ENCODE assay signal across 8 mouse cellular contexts in the genomic region with DNA sequence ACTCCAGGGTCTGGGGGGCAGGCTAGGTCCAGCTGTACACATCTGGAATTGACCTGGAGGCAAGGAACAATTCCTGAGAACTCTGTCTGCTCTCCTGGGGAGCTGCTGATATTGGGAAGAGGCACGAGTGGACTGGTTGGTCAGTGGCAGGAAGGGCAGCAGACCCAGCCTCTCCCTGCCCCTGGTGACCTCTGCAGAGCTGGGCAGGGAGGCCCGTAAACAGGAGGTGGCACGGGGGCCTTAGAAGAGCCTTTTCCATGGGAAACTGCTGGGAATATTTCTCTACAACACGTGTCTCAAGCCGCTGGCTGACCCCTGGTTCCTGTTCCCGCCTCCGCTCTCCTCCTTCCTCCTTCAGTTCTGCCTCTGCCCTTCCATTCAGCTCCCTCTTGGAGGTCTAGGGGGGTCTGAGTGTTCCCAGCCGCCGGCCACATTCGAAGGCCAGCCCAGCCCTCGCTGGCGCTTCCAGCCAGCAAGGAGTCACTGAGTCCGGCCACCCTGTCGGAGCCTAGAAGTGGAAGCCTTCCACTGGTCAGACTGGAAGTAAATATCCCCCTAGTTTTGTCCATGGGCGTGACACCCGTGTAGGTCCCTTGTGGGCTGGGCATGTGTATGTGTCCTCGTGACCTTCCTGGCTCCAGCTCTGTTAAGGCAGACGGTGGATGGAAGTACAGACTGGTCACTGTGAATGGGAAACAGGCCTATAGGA. TPM values are rescaled to one million over a fixed set of nuclear protein-coding genes. Genes with fewer than 3 reads are reported as not detected.
DNase-seq lines count a peak whose midpoint lies in the region; ATAC-seq and TF ChIP-seq lines count a peak whose summit lies in the region.

No protein-coding gene starts in this region.

- no peak for TF ChIP-seq CTCF in hindbrain, postnatal 0 days (IDR thresholded peaks at IDR 0.05; ENCODE audit: low read depth)

- no peak overlapping the region for H3K4me2 ChIP-seq in hindbrain, postnatal 0 days (ENCODE audit: low read depth, low read length)
- H3K4me2 ChIP-seq in kidney, embryonic 16.5 days (replicated peaks; ENCODE audit: low read depth, low read length) = no peak overlapping the region
- H3K4me2 ChIP-seq in forebrain, embryonic 16.5 days (ENCODE audit: low read length) = no peak overlapping the region

- H3K27ac ChIP-seq in hindbrain, embryonic 10.5 days = peak overlapping the region; percentile 76
- H3K27ac ChIP-seq in hindbrain, postnatal 0 days = no peak overlapping the region
- peak overlapping the region; percentile 92 for H3K27ac ChIP-seq in kidney, embryonic 16.5 days (ENCODE audit: low read length)
- no peak overlapping the region for H3K27ac ChIP-seq in forebrain, embryonic 16.5 days (ENCODE audit: low read length)

- H3K9me3 ChIP-seq in hindbrain, embryonic 10.5 days = no peaks in the 10 kb centered on the region
- H3K9me3 ChIP-seq in hindbrain, postnatal 0 days (ENCODE audit: low read length) = no peaks in the 10 kb centered on the region
- no peaks in the 10 kb centered on the region for H3K9me3 ChIP-seq in kidney, embryonic 16.5 days (ENCODE audit: low read length)
- no peaks in the 10 kb centered on the region for H3K9me3 ChIP-seq in forebrain, embryonic 16.5 days (ENCODE audit: control insufficient read depth, low read length)

- no peak overlapping the region for H3K4me3 ChIP-seq in hindbrain, embryonic 10.5 days
- H3K4me3 ChIP-seq in hindbrain, postnatal 0 days (ENCODE audit: low read length) = no peak overlapping the region
- H3K4me3 ChIP-seq in kidney, embryonic 16.5 days (ENCODE audit: low read length) = no peak overlapping the region
- no peak overlapping the region for H3K4me3 ChIP-seq in forebrain, embryonic 16.5 days (replicated peaks; ENCODE audit: low read length)

- H3K36me3 ChIP-seq in hindbrain, embryonic 10.5 days = no peaks in the 10 kb centered on the region
- no peaks in the 10 kb centered on the region; the same call in 1 of the 2 replicates for H3K36me3 ChIP-seq in hindbrain, postnatal 0 days (ENCODE audit: insufficient read depth, low read length)
- no peaks in the 10 kb centered on the region for H3K36me3 ChIP-seq in kidney, embryonic 16.5 days (ENCODE audit: insufficient read depth, low read length)
- no peaks in the 10 kb centered on the region for H3K36me3 ChIP-seq in forebrain, embryonic 16.5 days (ENCODE audit: control insufficient read depth, insufficient read depth)

- peaks cover 68% of the 10 kb centered on the region for H3K27me3 ChIP-seq in hindbrain, embryonic 10.5 days (ENCODE audit: insufficient read depth, poor library complexity, severe bottlenecking)
- H3K27me3 ChIP-seq in hindbrain, postnatal 0 days (ENCODE audit: insufficient read depth, low read length) = no peaks in the 10 kb centered on the region
- H3K27me3 ChIP-seq in kidney, embryonic 16.5 days (ENCODE audit: insufficient read depth, low read length) = peaks cover 13% of the 10 kb centered on the region
- H3K27me3 ChIP-seq in forebrain, embryonic 16.5 days (replicated peaks; ENCODE audit: control insufficient read depth, insufficient read depth, low read length) = no peaks in the 10 kb centered on the region

- ATAC-seq in hindbrain, postnatal 0 days = no peak
- ATAC-seq in kidney, embryonic 16.5 days (ENCODE audit: low FRiP score, low TSS enrichment) = peak; percentile 49
- no peak for ATAC-seq in forebrain, embryonic 16.5 days

- peaks cover 82% of the 10 kb centered on the region for H3K4me1 ChIP-seq in hindbrain, embryonic 10.5 days (replicated peaks)
- H3K4me1 ChIP-seq in hindbrain, postnatal 0 days (ENCODE audit: insufficient read depth, low read length) = 0 out of 2 replicates have a peak, but pooled peaks cover 12% of the 10 kb centered on the region
- H3K4me1 ChIP-seq in kidney, embryonic 16.5 days (ENCODE audit: insufficient read depth, low read length) = peaks cover 50% of the 10 kb centered on the region
- peaks cover 25% of the 10 kb centered on the region for H3K4me1 ChIP-seq in forebrain, embryonic 16.5 days (replicated peaks; ENCODE audit: control insufficient read depth, insufficient read depth, low read length)

- peak; percentile 16 for DNase-seq in hindbrain, embryonic 10.5 days (ENCODE audit: low spot score)
- no peak for DNase-seq in hindbrain, postnatal 0 days (ENCODE audit: low spot score)
- DNase-seq in heart, adult 11 months = peak; percentile 99
- peak; percentile 63 to 83 for DNase-seq in lung, postnatal 4 days
- no peak for DNase-seq in left cerebral cortex, adult 11 months (ENCODE audit: low spot score)
- no peak for DNase-seq in adrenal gland, postnatal 36 days

- WGBS in hindbrain, embryonic 10.5 days = 48% methylated on average over 18 of the region's 18 CpGs
- WGBS in hindbrain, postnatal 0 days = 59% methylated on average over 18 of the region's 18 CpGs
- 44% methylated on average over 18 of the region's 18 CpGs for WGBS in kidney, embryonic 16.5 days
- WGBS in forebrain, embryonic 16.5 days = 68% methylated on average over 18 of the region's 18 CpGs

- H3K9ac ChIP-seq in hindbrain, postnatal 0 days (replicated peaks; ENCODE audit: low read length) = no peak overlapping the region
- H3K9ac ChIP-seq in kidney, embryonic 16.5 days (replicated peaks; ENCODE audit: low read length) = 0 out of 2 replicates have a peak overlapping the region, but pooled peaks have one; percentile 4
- no peak overlapping the region for H3K9ac ChIP-seq in forebrain, embryonic 16.5 days (replicated peaks; ENCODE audit: low read depth, low read length)

RNA-seq across cellular contexts. Expression of gene Prcd, which starts 5.0 kb away (rescaled TPM):
- 0.47 and 1.2 TPM in 2 replicates for polyA plus RNA-seq in hindbrain, embryonic 10.5 days (2016; fragmentation: Nextera tagmentation; extraction: Ambion mirVana)
- total RNA-seq in hindbrain, postnatal 0 days (2014; rRNA removed) = 1.2 and 1.3 TPM in 2 replicates
- polyA plus RNA-seq in hindbrain, postnatal 0 days (2015; fragmentation: Nextera tagmentation; extraction: Ambion mirVana) = 5.3 and 6.4 TPM in 2 replicates
- polyA plus RNA-seq in kidney, embryonic 16.5 days (2015; fragmentation: Nextera tagmentation; extraction: Ambion mirVana) = 1.3 and 1.5 TPM in 2 replicates
- polyA plus RNA-seq in forebrain, embryonic 16.5 days (2015; fragmentation: Nextera tagmentation; extraction: Ambion mirVana) = 2.9 and 3.2 TPM in 2 replicates
- total RNA-seq in adrenal gland, postnatal 36 days (2021) = 10 to 100 TPM in 1 of 2 experiments, 1 to 10 TPM in 1; 9.6 to 14.1 TPM

RNA-seq across cellular contexts. Expression of gene Cygb, which starts 5.7 kb away (rescaled TPM):
- polyA plus RNA-seq in hindbrain, embryonic 10.5 days (2016; fragmentation: Nextera tagmentation; extraction: Ambion mirVana) = 3.5 and 3.8 TPM in 2 replicates
- total RNA-seq in hindbrain, postnatal 0 days (2014; rRNA removed) = 48.4 and 54.7 TPM in 2 replicates
- 46.0 and 48.1 TPM in 2 replicates for polyA plus RNA-seq in hindbrain, postnatal 0 days (2015; fragmentation: Nextera tagmentation; extraction: Ambion mirVana)
- polyA plus RNA-seq in kidney, embryonic 16.5 days (2015; fragmentation: Nextera tagmentation; extraction: Ambion mirVana) = 17.0 and 17.5 TPM in 2 replicates
- polyA plus RNA-seq in forebrain, embryonic 16.5 days (2015; fragmentation: Nextera tagmentation; extraction: Ambion mirVana) = 16.6 TPM in 2 replicates
- 10 to 100 TPM; 25.0 to 36.5 TPM for total RNA-seq in adrenal gland, postnatal 36 days (2021)

RNA-seq across cellular contexts. Expression of gene Rhbdf2, which starts 21.5 kb away (rescaled TPM):
- 3.8 and 6.6 TPM in 2 replicates for polyA plus RNA-seq in hindbrain, embryonic 10.5 days (2016; fragmentation: Nextera tagmentation; extraction: Ambion mirVana)
- 3.8 and 4.0 TPM in 2 replicates for total RNA-seq in hindbrain, postnatal 0 days (2014; rRNA removed)
- 1.1 and 1.6 TPM in 2 replicates for polyA plus RNA-seq in hindbrain, postnatal 0 days (2015; fragmentation: Nextera tagmentation; extraction: Ambion mirVana)
- polyA plus RNA-seq in kidney, embryonic 16.5 days (2015; fragmentation: Nextera tagmentation; extraction: Ambion mirVana) = 11.4 and 12.8 TPM in 2 replicates
- 1.0 and 1.5 TPM in 2 replicates for polyA plus RNA-seq in forebrain, embryonic 16.5 days (2015; fragmentation: Nextera tagmentation; extraction: Ambion mirVana)
- 10 to 100 TPM; 12.5 to 17.5 TPM for total RNA-seq in adrenal gland, postnatal 36 days (2021)

Comparison
In these comparisons a context has a peak if more than half of its experiments do, and no peak if none do; other contexts are left out.
1. DNase-seq: peak in hindbrain, embryonic 10.5 days (single experiment), heart, adult 11 months (single experiment) and lung, postnatal 4 days (2 of 2); none in hindbrain, postnatal 0 days (single experiment), left cerebral cortex, adult 11 months (single experiment) and adrenal gland, postnatal 36 days (0 of 2).
2. H3K27ac ChIP-seq: peak in hindbrain, embryonic 10.5 days (single experiment) and kidney, embryonic 16.5 days (single experiment); none in hindbrain, postnatal 0 days (single experiment) and forebrain, embryonic 16.5 days (single experiment).